Mouse (Mus musculus): ENCODE data around the gene Plekho1. TPM values are rescaled to one million over a fixed set of nuclear protein-coding genes. Genes with fewer than 3 reads are reported as not detected.

Plekho1 gene
- total and polyA plus RNA-seq, 2 experiments from 2014 or later: 39.0 to 57.8 TPM

GRCm38 (mm10) chr3:96027875-96028274 lies 32.1 kb upstream of the Plekho1 start:
- no peak overlapping the region for H3K4me2 ChIP-seq (ENCODE audit: low read depth, low read length)
- DNase-seq (ENCODE audit: low spot score) (no peak), ATAC-seq (no peak)
- no peak overlapping the region for H3K27ac ChIP-seq
- 81% methylated on average over 1 of the region's 1 CpGs for WGBS
- no peaks in the 10 kb centered on the region for H3K9me3 ChIP-seq (ENCODE audit: low read length)
- no peaks in the 10 kb centered on the region for H3K27me3 ChIP-seq (ENCODE audit: insufficient read depth, low read length)
- H3K4me1 ChIP-seq (ENCODE audit: insufficient read depth, low read length): no peaks in the 10 kb centered on the region
- no peak overlapping the region for H3K4me3 ChIP-seq (ENCODE audit: low read length)
- no peak overlapping the region for H3K9ac ChIP-seq (replicated peaks; ENCODE audit: low read length)
- peaks cover 11% of the 10 kb centered on the region; the same call in 1 of the 2 replicates for H3K36me3 ChIP-seq (ENCODE audit: insufficient read depth, low read length)
- no peak for TF ChIP-seq CTCF (IDR thresholded peaks at IDR 0.05; ENCODE audit: low read depth)

- Histone ChIP-seq H3K27me3 (ENCODE audit: insufficient read depth, low read length) (no peaks in the 10 kb centered on the region), H3K9me3 (ENCODE audit: low read length) (no peaks in the 10 kb centered on the region), H3K9ac (replicated peaks; ENCODE audit: low read length) (no peak overlapping the region), H3K4me1 (ENCODE audit: insufficient read depth, low read length) (no peaks in the 10 kb centered on the region), H3K4me3 (ENCODE audit: low read length) (no peak overlapping the region), H3K4me2 (ENCODE audit: low read depth, low read length) (no peak overlapping the region), H3K27ac (no peak overlapping the region), H3K36me3 (ENCODE audit: insufficient read depth, low read length) (peaks cover 7% of the 10 kb centered on the region; the same call in 1 of the 2 replicates)
- WGBS: 75% methylated on average over 1 of the region's 1 CpGs
- ATAC-seq (no peak), DNase-seq (ENCODE audit: low spot score) (no peak)
- TF ChIP-seq CTCF (IDR thresholded peaks at IDR 0.05; ENCODE audit: low read depth): no peak
Observed at GRCm38 (mm10) chr3:96027145-96027544, 31.3 kb upstream of the Plekho1 start.

- no peak for DNase-seq (ENCODE audit: low spot score)
- no peak for ATAC-seq
- TF ChIP-seq CTCF (IDR thresholded peaks at IDR 0.05; ENCODE audit: low read depth): no peak
- H3K36me3 ChIP-seq (ENCODE audit: insufficient read depth, low read length): no peaks in the 10 kb centered on the region; the same call in none of the 2 replicates
- no peaks in the 10 kb centered on the region for H3K27me3 ChIP-seq (ENCODE audit: insufficient read depth, low read length)
- no peak overlapping the region for H3K9ac ChIP-seq (replicated peaks; ENCODE audit: low read length)
- H3K4me3 ChIP-seq (ENCODE audit: low read length): no peak overlapping the region
- H3K4me1 ChIP-seq (ENCODE audit: insufficient read depth, low read length): no peaks in the 10 kb centered on the region
- H3K9me3 ChIP-seq (ENCODE audit: low read length): no peaks in the 10 kb centered on the region
- H3K4me2 ChIP-seq (ENCODE audit: low read depth, low read length): no peak overlapping the region
- 80% methylated on average over 5 of the region's 5 CpGs for WGBS
- H3K27ac ChIP-seq: no peak overlapping the region
Observed at GRCm38 (mm10) chr3:96021421-96022128, 25.8 kb upstream of the Plekho1 start.

- no peak for TF ChIP-seq CTCF (IDR thresholded peaks at IDR 0.05; ENCODE audit: low read depth)
- H3K9me3 ChIP-seq (ENCODE audit: low read length): no peaks in the 10 kb centered on the region
- no peak overlapping the region for H3K4me2 ChIP-seq (ENCODE audit: low read depth, low read length)
- H3K27ac ChIP-seq: no peak overlapping the region
- H3K9ac ChIP-seq (replicated peaks; ENCODE audit: low read length): no peak overlapping the region
- no peaks in the 10 kb centered on the region for H3K4me1 ChIP-seq (ENCODE audit: insufficient read depth, low read length)
- ATAC-seq: no peak
- no peak for DNase-seq (ENCODE audit: low spot score)
- H3K4me3 ChIP-seq (ENCODE audit: low read length): no peak overlapping the region
- WGBS: 93% methylated on average over 1 of the region's 1 CpGs
- H3K36me3 ChIP-seq (ENCODE audit: insufficient read depth, low read length): no peaks in the 10 kb centered on the region; the same call in none of the 2 replicates
- no peaks in the 10 kb centered on the region for H3K27me3 ChIP-seq (ENCODE audit: insufficient read depth, low read length)
Observed at GRCm38 (mm10) chr3:96020735-96021134, 24.9 kb upstream of the Plekho1 start.

- 79% methylated on average over 5 of the region's 5 CpGs for WGBS
- H3K9me3 ChIP-seq (ENCODE audit: low read length): no peaks in the 10 kb centered on the region
- H3K4me3 ChIP-seq (ENCODE audit: low read length): no peak overlapping the region
- no peaks in the 10 kb centered on the region; the same call in none of the 2 replicates for H3K36me3 ChIP-seq (ENCODE audit: insufficient read depth, low read length)
- TF ChIP-seq CTCF (IDR thresholded peaks at IDR 0.05; ENCODE audit: low read depth): no peak
- H3K27me3 ChIP-seq (ENCODE audit: insufficient read depth, low read length): no peaks in the 10 kb centered on the region
- DNase-seq (ENCODE audit: low spot score) (no peak), ATAC-seq (no peak)
- H3K4me1 ChIP-seq (ENCODE audit: insufficient read depth, low read length): no peaks in the 10 kb centered on the region
- no peak overlapping the region for H3K27ac ChIP-seq
- H3K9ac ChIP-seq (replicated peaks; ENCODE audit: low read length): no peak overlapping the region
- no peak overlapping the region for H3K4me2 ChIP-seq (ENCODE audit: low read depth, low read length)
Observed at GRCm38 (mm10) chr3:96017461-96017860, 21.7 kb upstream of the Plekho1 start.

GRCm38 (mm10) chr3:96016257-96016889 lies 20.6 kb upstream of the Plekho1 start:
- no peaks in the 10 kb centered on the region for H3K4me1 ChIP-seq (ENCODE audit: insufficient read depth, low read length)
- no peak overlapping the region for H3K27ac ChIP-seq
- H3K4me2 ChIP-seq (ENCODE audit: low read depth, low read length): no peak overlapping the region
- no peaks in the 10 kb centered on the region; the same call in none of the 2 replicates for H3K36me3 ChIP-seq (ENCODE audit: insufficient read depth, low read length)
- no peak for DNase-seq (ENCODE audit: low spot score)
- ATAC-seq: no peak
- no peak overlapping the region for H3K4me3 ChIP-seq (ENCODE audit: low read length)
- no peak for TF ChIP-seq CTCF (IDR thresholded peaks at IDR 0.05; ENCODE audit: low read depth)
- no peaks in the 10 kb centered on the region for H3K9me3 ChIP-seq (ENCODE audit: low read length)
- H3K9ac ChIP-seq (replicated peaks; ENCODE audit: low read length): no peak overlapping the region
- 96% methylated on average over 2 of the region's 2 CpGs for WGBS
- H3K27me3 ChIP-seq (ENCODE audit: insufficient read depth, low read length): no peaks in the 10 kb centered on the region

- no peak for ATAC-seq
- no peaks in the 10 kb centered on the region for H3K9me3 ChIP-seq (ENCODE audit: low read length)
- WGBS: 93% methylated on average over 2 of the region's 2 CpGs
Observed at GRCm38 (mm10) chr3:96015681-96016080, 19.9 kb upstream of the Plekho1 start.

More at GRCm38 (mm10) chr3:96015681-96016080, 19.9 kb upstream of the Plekho1 start:
- no peaks in the 10 kb centered on the region for H3K27me3 ChIP-seq (ENCODE audit: insufficient read depth, low read length)
- H3K36me3 ChIP-seq (ENCODE audit: insufficient read depth, low read length): no peaks in the 10 kb centered on the region; the same call in none of the 2 replicates
- H3K9ac ChIP-seq (replicated peaks; ENCODE audit: low read length): no peak overlapping the region
- H3K27ac ChIP-seq: no peak overlapping the region
- no peak for TF ChIP-seq CTCF (IDR thresholded peaks at IDR 0.05; ENCODE audit: low read depth)
- no peaks in the 10 kb centered on the region for H3K4me1 ChIP-seq (ENCODE audit: insufficient read depth, low read length)
- no peak overlapping the region for H3K4me2 ChIP-seq (ENCODE audit: low read depth, low read length)
- no peak overlapping the region for H3K4me3 ChIP-seq (ENCODE audit: low read length)
- DNase-seq (ENCODE audit: low spot score): no peak
